Mouse (Mus musculus): Measurements from ENCODE around the gene Egln2.

The Egln2 gene

DNA sequence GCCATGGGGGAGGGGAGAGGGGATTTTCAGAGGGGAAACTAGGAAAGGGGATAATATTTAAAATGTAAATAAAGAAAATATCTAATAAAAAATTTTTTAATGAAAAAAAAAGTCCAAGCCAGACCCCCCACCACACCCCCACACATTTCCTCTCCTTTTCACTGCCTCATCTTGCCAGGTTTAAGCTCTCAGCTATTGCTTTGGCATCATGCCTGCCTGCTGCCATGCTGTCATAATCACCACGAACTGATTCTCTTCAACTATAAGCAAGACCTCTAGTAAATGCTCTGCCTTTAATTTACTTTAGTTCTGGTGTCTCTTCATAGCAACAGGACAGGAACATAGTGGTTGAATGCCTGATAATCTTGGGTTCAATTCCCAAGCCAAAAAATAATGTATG lies 15.9 kb upstream of the Egln2 start:
- ChIA-PET CTCF (interaction anchor here in 3 of 4 experiments (0.8 to 1.2 kb wide), 4 partner anchors 22 to 48 kb away, joined by 3 to 6 read pairs (median 4); no protein-coding TSS in a partner anchor), POLR2A (interaction anchor here (0.8 to 18.7 kb wide), 17 partner anchors 8 to 103 kb away, joined by 3 to 554 read pairs (median 11); partner anchors contain the start of genes BC024978 (in 4 of the 4), Snrpa (in 4 of the 4), Egln2 (in 2 of the 4) and Coq8b (in 1 of the 4))

DNA sequence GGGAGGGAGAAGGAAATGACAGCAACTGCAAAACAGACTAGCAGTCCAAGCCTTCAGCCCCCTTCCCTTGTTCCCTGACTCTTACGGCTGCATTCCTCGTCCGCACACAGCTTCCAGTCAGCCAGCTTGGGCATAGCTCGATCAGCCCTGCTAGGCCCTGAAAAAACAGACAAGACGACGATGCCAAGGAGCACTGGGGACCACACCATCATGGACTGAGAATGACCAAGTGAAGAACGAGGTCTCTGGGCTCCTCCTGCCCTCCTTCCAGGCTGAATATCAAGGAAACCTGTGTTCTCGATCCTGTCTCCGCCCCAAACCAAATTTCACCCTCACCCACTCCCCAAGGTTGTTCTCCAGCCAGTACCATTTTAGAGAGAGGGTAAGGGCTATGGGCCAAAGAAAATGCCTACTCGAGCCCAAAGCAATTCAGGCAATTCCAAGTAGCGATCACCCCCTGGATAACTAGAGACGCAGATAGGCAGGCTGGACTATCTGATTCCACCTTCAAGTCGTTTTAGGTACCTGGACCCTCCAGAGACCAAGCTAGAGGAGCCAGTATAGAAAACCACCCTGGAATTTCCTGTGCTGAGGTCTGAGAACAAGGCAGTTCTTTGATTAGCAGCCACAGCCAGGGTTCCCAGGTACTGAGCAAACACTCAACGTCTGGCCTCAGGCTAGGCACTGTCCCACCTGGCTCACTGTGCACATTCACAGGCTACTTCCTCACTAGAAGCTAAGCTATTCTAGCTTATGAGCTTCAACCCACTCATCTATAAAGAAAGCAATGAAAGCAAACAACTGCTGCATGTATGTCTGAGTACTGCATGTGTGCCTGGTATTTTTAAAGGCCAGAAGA lies 14.5 kb upstream of the Egln2 start, which contains the start of the genes Gm21983 and Mia:
TSS of gene Gm21983 (minus strand) at position 250 of the 859 bp plus-strand sequence.
TSS of gene Mia (minus strand) at position 321 of the 859 bp plus-strand sequence.
- ChIA-PET POLR2A (interaction anchor here (0.5 to 18.7 kb wide), 26 partner anchors 8 to 226 kb away, joined by 3 to 554 read pairs (median 6); partner anchors contain the start of genes BC024978 (in 4 of the 4), Snrpa (in 4 of the 4), Egln2 (in 3 of the 4) and Coq8b (in 2 of the 4)), CTCF (interaction anchor here in 3 of 4 experiments (0.6 to 4.8 kb wide), 7 partner anchors 8 to 1425 kb away, joined by 3 to 54 read pairs (median 6); no protein-coding TSS in a partner anchor)

DNA sequence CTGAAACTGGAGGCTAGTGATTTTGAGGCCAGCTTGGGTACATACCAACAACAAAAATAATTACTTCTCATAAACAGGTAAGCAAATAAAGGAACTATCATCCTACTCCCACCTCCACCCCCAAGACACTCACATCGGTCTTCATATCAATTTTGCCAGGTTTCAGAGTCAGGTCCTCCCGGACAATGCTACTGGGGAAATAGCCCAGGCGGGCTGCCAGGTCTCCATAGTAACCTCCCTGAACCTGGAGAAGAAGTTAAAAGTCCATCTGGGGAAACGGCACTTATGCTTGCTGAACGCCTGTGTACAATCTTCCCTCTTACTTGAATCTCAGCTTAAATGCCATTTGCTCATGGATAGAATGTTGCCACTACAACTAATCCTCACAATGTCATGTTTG lies 13.4 kb upstream of the Egln2 start:
- CTCF ChIA-PET, result interaction anchor here in 2 of 4 experiments (0.6 to 4.8 kb wide), 7 partner anchors 9 to 311 kb away, joined by 3 to 54 read pairs (median 4); no protein-coding TSS in a partner anchor
- POLR2A ChIA-PET, result interaction anchor here in 3 of 4 experiments (0.6 to 18.7 kb wide), 20 partner anchors 13 to 1411 kb away, joined by 3 to 554 read pairs (median 10); partner anchors contain the start of genes BC024978 (in 3 of the 3), Egln2 (in 3 of the 3), Snrpa (in 3 of the 3) and Coq8b (in 1 of the 3)

DNA sequence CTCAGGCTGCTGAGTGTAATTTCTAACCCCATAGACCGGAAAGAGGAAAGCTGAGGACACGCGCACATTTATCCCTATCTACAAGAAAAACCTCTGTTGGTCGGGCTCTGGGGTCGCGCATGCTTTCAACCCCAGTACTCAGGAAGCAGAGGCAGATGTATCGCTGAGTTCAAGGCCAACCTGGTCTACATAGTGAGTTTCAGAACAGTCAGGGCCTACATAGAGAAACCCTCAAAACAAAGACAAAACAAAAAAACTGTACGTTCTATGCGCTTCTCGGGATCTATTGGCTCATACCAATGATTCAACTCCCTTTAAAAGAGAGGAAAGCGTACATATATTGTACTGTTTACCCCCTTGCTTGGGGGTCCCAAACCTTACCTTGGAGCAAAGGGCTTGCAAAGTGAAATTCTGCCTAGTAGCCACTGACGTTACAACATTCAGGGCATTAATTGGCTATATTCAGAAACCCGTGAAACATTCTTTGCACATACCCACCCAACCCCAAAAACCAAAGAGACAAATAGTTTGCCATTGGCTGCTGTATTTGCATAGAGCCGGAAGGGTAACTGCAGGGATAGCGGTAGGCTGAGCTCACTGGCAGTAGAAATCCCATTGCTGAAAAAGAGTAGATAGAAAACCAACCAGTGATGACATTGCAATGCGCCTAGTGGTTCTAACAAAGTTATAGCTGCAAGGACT lies 12.8 kb upstream of the Egln2 start:
- CTCF ChIA-PET, result interaction anchor here (0.6 to 4.8 kb wide), 25 partner anchors 10 to 258 kb away, joined by 3 to 54 read pairs (median 4); partner anchors contain the start of genes BC024978 (in 1 of the 4), Coq8b (in 1 of the 4), Egln2 (in 1 of the 4) and Snrpa (in 1 of the 4)
- POLR2A ChIA-PET, result interaction anchor here in 3 of 4 experiments (0.6 to 18.7 kb wide), 48 partner anchors 10 to 1536 kb away, joined by 3 to 554 read pairs (median 8); partner anchors contain the start of genes BC024978 (in 3 of the 3), Egln2 (in 3 of the 3), Snrpa (in 3 of the 3) and Coq8b (in 2 of the 3)

DNA sequence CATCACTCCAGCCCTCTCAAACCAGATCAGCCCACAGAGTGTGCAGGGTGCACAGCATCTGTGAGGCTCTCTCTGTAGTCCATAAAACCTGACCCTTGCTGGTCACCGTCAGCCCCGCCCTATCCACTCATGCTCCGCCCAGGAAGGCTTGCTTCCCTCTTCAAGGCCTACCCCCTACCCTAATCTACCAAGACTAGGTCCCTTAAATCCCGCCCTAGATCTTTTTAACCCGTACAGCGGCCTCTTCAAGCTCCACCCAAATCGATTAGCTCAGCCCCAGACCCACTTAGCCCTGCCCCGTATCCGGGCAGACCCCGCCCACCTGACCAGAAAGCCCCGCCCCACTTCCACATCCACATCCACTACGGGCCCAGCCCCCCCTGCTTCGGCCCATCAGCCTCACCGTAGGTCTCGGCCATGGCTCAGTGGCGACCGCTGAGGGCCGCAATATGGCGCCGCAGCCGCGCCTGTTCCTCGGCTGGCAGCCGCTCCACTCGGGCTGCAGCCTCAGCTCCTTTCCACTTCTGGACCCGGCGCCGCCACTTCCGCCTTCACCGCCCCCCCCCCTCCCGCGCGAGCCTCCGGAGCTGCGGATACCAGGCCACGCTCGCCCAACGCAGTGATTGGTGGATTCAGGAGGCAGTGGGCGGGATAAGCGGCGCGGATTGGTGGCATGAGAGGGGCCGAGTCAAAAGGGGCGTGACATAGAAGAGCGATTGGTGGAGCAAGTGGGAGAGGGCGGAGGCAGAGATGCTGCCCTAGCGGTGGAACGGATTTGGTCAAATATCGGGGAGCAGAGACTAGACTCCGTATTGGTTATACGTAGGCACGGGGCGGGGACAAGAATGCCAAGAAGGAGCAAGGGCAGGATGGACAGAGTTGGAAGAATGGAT lies 12.0 kb upstream of the Egln2 start, which contains the start of gene Rab4b:
TSS of gene Rab4b (minus strand) at position 573 of the 893 bp plus-strand sequence.
- POLR2A ChIA-PET, result interaction anchor here (0.6 to 18.7 kb wide), 74 partner anchors 8 to 1952 kb away, joined by 3 to 554 read pairs (median 4); partner anchors contain the start of genes BC024978 (in 3 of the 4), Egln2 (in 3 of the 4), Snrpa (in 3 of the 4) and Coq8b (in 2 of the 4)
- CTCF ChIA-PET, result interaction anchor here (0.6 to 4.8 kb wide), 39 partner anchors 10 to 261 kb away, joined by 3 to 54 read pairs (median 5); partner anchors contain the start of genes BC024978 (in 1 of the 4), Coq8b (in 1 of the 4), Egln2 (in 1 of the 4) and Itpkc (in 1 of the 4)

DNA sequence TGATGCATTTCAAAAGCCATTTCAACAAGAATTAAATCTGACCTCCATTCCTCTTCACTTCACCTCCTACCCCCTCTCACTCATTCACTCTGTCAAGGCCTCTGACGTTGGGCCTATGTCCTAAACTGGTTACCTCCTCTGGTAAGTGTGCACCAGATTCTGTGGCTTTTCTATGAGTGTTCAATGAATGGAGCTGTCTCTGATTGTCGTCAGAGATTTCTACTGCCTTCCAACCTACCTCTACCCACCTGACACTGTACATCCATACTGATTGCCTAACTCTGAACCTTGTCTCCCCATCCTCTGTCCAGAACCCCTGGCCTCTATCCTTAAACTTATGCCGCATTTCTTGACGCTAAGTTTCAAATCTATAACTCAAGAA lies 11.3 kb upstream of the Egln2 start:
- ChIA-PET CTCF (interaction anchor here (0.8 to 4.8 kb wide), 26 partner anchors 11 to 155 kb away, joined by 3 to 54 read pairs (median 6); partner anchors contain the start of genes BC024978 (in 1 of the 4), Coq8b (in 1 of the 4), Egln2 (in 1 of the 4) and Snrpa (in 1 of the 4)), POLR2A (interaction anchor here (0.6 to 18.7 kb wide), 58 partner anchors 8 to 1951 kb away, joined by 3 to 554 read pairs (median 6); partner anchors contain the start of genes BC024978 (in 3 of the 4), Egln2 (in 3 of the 4), Snrpa (in 3 of the 4) and Itpkc (in 2 of the 4))

DNA sequence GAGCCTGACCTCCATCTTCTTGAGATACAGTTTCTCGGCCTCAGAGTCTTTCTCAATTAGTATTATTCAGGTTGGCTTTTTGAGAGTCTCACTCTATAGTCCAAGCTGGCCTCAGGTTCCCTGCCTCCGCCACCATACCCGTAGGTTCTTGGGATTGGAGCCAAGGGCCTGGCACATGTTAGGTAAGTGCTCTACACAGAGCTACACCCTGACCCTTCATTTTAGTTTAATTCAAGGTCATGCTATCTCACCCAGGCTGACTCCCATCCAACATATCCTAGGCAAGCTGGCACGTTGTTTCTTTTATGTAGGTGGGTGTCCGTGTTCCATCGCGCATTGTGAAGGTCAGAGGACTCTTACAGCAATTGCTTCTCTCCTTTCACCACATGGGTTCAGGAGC lies 8.3 kb upstream of the Egln2 start:
- POLR2A ChIA-PET, result interaction anchor here in 2 of 4 experiments (0.7 to 4.8 kb wide), 22 partner anchors 8 to 425 kb away, joined by 3 to 33 read pairs (median 12); partner anchors contain the start of genes BC024978 (in 2 of the 2), Egln2 (in 2 of the 2) and Snrpa (in 2 of the 2)
- CTCF ChIA-PET, result interaction anchor here in 1 of 4 experiments (2.4 kb wide), 1 partner anchor 15 kb away, joined by 10 read pairs; no protein-coding TSS in a partner anchor

DNA sequence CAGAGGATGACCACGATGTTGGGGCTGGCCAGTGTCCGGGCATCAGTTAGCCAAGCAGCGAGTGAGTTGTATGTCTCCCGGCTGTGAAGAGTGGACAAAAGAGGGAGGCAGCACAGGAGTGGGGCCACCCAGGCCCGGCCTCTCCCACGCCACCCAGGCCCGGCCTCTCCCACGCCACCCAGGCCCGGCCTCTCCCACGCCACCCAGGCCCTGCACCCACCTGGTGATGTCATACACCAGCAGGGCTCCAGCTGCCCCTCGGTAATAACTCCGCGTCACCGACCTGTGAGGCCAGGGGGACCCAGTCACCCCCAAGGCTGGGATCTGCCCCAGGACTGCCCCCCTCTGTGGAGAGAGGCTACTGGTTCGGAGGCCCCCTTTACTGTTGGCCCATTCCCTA lies 7.9 kb upstream of the Egln2 start:
- ChIA-PET CTCF (interaction anchor here in 2 of 4 experiments (0.5 to 2.4 kb wide), 3 partner anchors 10 to 15 kb away, joined by 3 to 10 read pairs (median 3); no protein-coding TSS in a partner anchor), POLR2A (interaction anchor here in 3 of 4 experiments (0.7 to 4.8 kb wide), 26 partner anchors 8 to 425 kb away, joined by 3 to 33 read pairs (median 6); partner anchors contain the start of genes BC024978 (in 2 of the 3), Egln2 (in 2 of the 3), Snrpa (in 2 of the 3) and Coq8b (in 1 of the 3))

DNA sequence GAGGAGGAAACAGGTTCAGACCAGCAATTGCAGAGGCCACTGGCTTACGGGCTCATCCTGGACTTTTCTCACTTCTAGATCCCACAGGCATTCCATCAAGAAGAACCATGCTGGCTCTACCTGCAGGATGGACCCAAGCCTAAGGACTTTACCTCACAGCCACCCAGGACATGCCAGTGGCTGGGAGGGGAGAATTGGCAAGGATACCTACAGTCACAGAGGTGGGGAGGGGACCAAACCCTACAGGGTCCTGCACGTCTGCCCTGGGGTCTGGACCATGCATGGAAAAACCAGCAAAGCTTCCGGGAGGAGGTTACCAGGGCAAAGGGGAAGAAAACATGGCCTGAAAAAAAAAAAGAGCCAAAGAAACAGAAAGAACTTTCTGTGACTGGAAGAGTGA lies 4.4 kb upstream of the Egln2 start:
- CTCF ChIA-PET, result no interaction called here
- POLR2A ChIA-PET, result interaction anchor here in 2 of 4 experiments (1.1 to 2.0 kb wide), 3 partner anchors 11 to 16 kb away, joined by 3 to 4 read pairs (median 4); no protein-coding TSS in a partner anchor

DNA sequence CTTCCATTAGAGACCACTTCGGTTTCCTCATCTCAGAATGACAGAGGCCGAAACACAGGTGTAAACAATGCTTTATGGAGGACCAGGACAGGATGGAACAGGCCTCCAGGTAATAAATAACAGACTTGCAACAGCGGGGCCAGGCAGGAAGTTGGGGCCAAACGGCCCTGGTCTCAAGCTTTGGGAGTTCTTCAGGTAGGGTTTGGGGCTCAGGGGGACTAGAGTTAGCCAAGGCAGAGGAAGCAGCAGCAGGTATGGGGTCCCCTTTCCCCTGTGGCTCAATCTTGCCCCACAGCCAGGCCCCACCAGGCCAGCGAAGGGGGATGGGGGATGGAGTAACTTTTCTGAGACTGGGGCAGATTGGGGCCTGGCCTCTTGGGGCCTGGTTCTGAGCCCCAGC lies 1.8 kb upstream of the Egln2 start:
- ChIA-PET POLR2A (interaction anchor here in 3 of 4 experiments (1.0 to 4.7 kb wide), 13 partner anchors 8 to 193 kb away, joined by 3 to 92 read pairs (median 23); partner anchors contain the start of genes BC024978 (in 2 of the 3), Gm21983 (in 2 of the 3), Rab4b (in 2 of the 3) and Snrpa (in 2 of the 3)), CTCF (interaction anchor here in 1 of 4 experiments (0.9 kb wide), 1 partner anchor 64 kb away, joined by 3 read pairs; the partner anchor contains the start of gene Coq8b)

DNA sequence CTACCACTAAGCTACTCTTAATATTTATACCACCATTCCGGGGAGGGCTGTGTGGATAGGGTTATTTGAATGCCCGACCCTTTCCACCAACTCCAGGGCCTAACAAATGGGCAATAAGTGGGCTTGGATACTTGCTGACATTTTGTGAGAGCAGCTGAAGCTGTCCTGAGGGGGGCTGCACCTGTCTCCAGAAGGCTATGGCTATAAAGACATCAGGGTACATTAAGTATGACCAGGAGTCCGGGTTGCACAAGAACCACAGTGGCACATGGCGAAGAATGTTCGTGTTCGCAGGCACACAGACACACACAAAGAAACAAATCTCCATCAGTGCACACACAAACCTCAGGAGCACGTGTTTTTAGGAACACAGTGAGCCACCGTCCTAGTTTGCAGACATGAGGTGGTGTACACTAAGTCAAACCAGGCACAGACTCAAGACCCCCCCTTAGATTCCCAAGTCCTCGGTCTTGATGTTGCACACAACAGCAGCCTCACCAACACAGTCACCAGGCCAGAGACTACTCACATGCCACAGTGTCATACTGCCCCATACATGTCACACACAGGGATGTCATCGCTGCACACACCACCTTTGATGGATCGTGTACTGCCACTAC lies 983 bp upstream of the Egln2 start:
- CTCF ChIA-PET, result interaction anchor here in 2 of 4 experiments (1.2 to 1.4 kb wide), 4 partner anchors 11 to 118 kb away, joined by 3 to 14 read pairs (median 6); partner anchors contain the start of gene Rab4b (in 1 of the 2)
- POLR2A ChIA-PET, result interaction anchor here in 3 of 4 experiments (0.7 to 4.7 kb wide), 48 partner anchors 7 to 424 kb away, joined by 3 to 92 read pairs (median 6); partner anchors contain the start of genes BC024978 (in 3 of the 3), Coq8b (in 3 of the 3), Rab4b (in 3 of the 3) and Snrpa (in 3 of the 3)

DNA sequence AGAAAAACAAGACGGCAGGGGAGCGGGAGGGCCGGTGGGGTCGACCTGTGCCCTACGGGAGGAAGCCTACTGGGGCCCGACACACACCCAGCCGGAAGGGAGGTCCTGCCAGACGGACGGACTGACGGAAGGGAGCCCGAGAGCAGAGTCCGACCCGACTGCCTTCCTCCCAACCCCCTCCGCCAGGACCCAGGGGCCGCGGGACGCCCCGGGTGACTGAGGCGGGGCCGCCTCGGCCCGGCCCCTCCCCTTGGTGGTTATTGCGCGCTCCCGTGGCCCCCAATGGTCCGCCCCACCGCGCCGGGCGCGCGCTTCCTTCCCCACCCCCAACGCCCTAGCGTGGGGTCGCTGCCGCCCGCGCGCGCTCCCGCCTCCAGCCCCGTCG lies 381 bp downstream of the Egln2 start:
- ChIA-PET POLR2A (interaction anchor here (0.9 to 4.7 kb wide), 45 partner anchors 9 to 426 kb away, joined by 3 to 92 read pairs (median 6); partner anchors contain the start of genes BC024978 (in 3 of the 4), Coq8b (in 3 of the 4), Rab4b (in 3 of the 4) and Snrpa (in 3 of the 4)), CTCF (interaction anchor here in 3 of 4 experiments (0.6 to 1.4 kb wide), 10 partner anchors 13 to 396 kb away, joined by 3 to 14 read pairs (median 4); partner anchors contain the start of genes BC024978 (in 1 of the 3), Coq8b (in 1 of the 3), Rab4b (in 1 of the 3) and Snrpa (in 1 of the 3))

DNA sequence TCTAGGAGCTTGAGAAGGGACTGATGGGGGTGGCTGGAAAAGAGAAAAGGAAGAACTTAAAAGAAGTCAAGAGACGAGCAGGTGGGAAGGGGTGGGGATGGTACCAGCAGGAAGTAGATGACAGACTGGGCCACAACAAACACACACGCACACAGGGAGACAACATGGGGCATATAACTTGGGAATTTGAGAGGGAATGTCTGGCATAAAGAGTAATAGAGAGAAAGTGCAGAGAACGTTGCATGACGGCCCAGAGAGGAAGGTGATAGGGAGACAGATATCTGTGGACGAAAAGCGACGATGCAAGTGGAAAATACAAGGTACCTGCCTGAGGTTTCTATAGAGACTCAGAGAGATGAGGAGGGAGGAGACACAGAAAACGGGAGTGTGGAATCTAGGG lies 906 bp downstream of the Egln2 start:
- ChIA-PET CTCF (interaction anchor here in 1 of 4 experiments (0.6 kb wide), 1 partner anchor 116 kb away, joined by 3 read pairs; no protein-coding TSS in a partner anchor), POLR2A (interaction anchor here in 2 of 4 experiments (0.6 to 4.7 kb wide), 12 partner anchors 8 to 160 kb away, joined by 3 to 87 read pairs (median 6); partner anchors contain the start of genes Rab4b (in 2 of the 2), BC024978 (in 1 of the 2), Coq8b (in 1 of the 2) and Gm21983 (in 1 of the 2))

DNA sequence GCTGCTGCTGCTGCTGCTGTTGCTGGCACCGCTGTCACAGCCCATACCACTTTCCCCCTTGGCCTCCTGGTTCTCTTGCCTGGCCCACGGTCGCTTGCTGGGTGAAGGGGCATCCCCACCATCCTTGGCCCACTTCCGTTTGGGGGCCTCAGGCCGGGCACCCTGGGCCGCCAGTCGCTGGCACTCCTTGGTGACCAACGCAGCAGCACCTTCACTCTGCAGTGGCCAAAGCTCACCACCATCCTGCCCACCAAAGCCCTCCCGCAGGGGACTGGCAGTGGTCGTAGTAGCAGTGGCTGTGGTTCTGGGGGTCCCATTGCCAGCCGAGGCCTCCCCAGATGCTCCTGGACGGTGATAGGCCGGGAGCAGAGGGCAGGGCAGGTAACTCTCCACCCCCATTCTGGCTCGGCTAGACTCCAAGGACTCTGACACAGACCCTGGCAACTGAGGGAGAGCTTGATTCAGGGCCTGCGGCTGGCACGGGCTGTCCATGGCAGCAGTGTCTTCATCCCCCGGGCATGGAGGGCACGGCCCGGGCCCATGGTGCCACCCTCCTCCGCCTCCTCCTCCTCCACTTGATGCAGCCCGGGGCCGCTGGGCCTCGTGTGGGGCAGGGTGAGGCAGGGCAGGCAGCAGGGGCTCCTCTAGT lies 1.5 kb downstream of the Egln2 start:
- ChIA-PET CTCF (interaction anchor here in 1 of 4 experiments (0.6 kb wide), 1 partner anchor 117 kb away, joined by 3 read pairs; no protein-coding TSS in a partner anchor), POLR2A (interaction anchor here in 2 of 4 experiments (0.6 to 4.7 kb wide), 13 partner anchors 8 to 161 kb away, joined by 3 to 87 read pairs (median 6); partner anchors contain the start of genes Rab4b (in 2 of the 2), Snrpa (in 2 of the 2), BC024978 (in 1 of the 2) and Coq8b (in 1 of the 2))
